Mouse (Mus musculus): Measurements from ENCODE around the gene Tbrg4. TPM values are rescaled to one million over a fixed set of nuclear protein-coding genes. Genes with fewer than 3 reads are reported as not detected.

The Tbrg4 gene
- polyA plus RNA-seq, 1 experiment from 2014 or later = 38.8 TPM

DNA sequence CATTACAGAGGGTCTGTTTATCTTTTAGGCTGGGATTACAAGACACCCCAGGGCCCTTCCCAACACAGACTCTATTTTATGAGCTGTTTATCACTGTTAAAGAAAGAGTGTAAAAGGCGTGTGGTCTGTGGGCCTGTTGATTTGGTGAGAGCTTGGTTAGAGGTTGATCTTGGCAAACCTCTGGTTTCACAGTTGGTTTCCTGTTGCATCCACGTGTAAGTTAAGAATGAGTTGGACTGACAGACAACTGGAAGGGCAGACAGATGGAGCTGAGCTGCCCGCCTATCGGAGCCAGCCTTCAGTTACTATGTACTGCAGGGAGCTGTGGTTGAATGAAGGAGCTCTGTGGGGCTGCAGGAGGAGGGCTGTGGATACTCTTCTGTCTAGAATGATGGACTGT lies 59.4 kb downstream of the Tbrg4 start:
- Histone ChIP-seq H3K9me3 (replicated peaks) (no peaks in the 10 kb centered on the region), H3K27me3 (no peaks in the 10 kb centered on the region), H3K4me3 (no peak overlapping the region), H3K9ac (no peak overlapping the region), H3K36me3 (0 out of 2 replicates have a peak, but pooled peaks cover 2% of the 10 kb centered on the region), H3K27ac (no peak overlapping the region), H3K4me1 (replicated peaks) (peaks cover 30% of the 10 kb centered on the region), H3K4me2 (no peak overlapping the region)
- ATAC-seq (replicated peaks; ENCODE audit: insufficient number of reproducible peaks, insufficient read depth, low FRiP score, low read depth) = no peak
- WGBS = 76% methylated on average over 4 of the region's 4 CpGs

Other genes with a start within 250 kb of the Tbrg4 start
- 6.6 and 8.2 TPM in 2 replicates for gene Zmiz2, start 237.0 kb downstream of the Tbrg4 start, polyA plus RNA-seq (2015; fragmentation: Nextera tagmentation; extraction: Ambion mirVana)
- gene Ppia, start 210.6 kb downstream of the Tbrg4 start, polyA plus RNA-seq (2015; fragmentation: Nextera tagmentation; extraction: Ambion mirVana) = 3,680 and 4,098 TPM in 2 replicates
- gene H2afv, start 181.6 kb downstream of the Tbrg4 start, polyA plus RNA-seq (2015; fragmentation: Nextera tagmentation; extraction: Ambion mirVana) = 318 and 327 TPM in 2 replicates
- gene Purb, start 150.2 kb downstream of the Tbrg4 start, polyA plus RNA-seq (2015; fragmentation: Nextera tagmentation; extraction: Ambion mirVana) = 24.0 and 26.1 TPM in 2 replicates
- gene Myo1g, start 105.1 kb downstream of the Tbrg4 start, polyA plus RNA-seq (2015; fragmentation: Nextera tagmentation; extraction: Ambion mirVana) = 1.2 and 4.9 TPM in 2 replicates
- 44.7 and 68.9 TPM in 2 replicates for gene Ccm2, start 79.2 kb downstream of the Tbrg4 start, polyA plus RNA-seq (2015; fragmentation: Nextera tagmentation; extraction: Ambion mirVana)
- gene Nacad, start 20.0 kb downstream of the Tbrg4 start, polyA plus RNA-seq (2015; fragmentation: Nextera tagmentation; extraction: Ambion mirVana) = 1.1 and 3.3 TPM in 2 replicates
- gene Wap, start 12.6 kb upstream of the Tbrg4 start, polyA plus RNA-seq (2015; fragmentation: Nextera tagmentation; extraction: Ambion mirVana) = not detected in 2 replicates
- gene Ramp3, start 32.5 kb upstream of the Tbrg4 start, polyA plus RNA-seq (2015; fragmentation: Nextera tagmentation; extraction: Ambion mirVana) = 2.6 and 4.0 TPM in 2 replicates
- gene Gm11983, start 211.6 kb upstream of the Tbrg4 start, polyA plus RNA-seq (2015; fragmentation: Nextera tagmentation; extraction: Ambion mirVana) = not detected in 2 replicates

All from heart, embryonic 15.5 days (tissue).